Mouse (Mus musculus) embryonic facial prominence, embryonic 10.5 days (tissue): Measurements from ENCODE around the gene Trak2. TPM values are rescaled to one million over a fixed set of nuclear protein-coding genes. Genes with fewer than 3 reads are reported as not detected.

Source experiments
- DNase-seq: peaks from one replicate; pipeline ENCODE4 v3.0.0-alpha.2; 2017; ENCODE audit warnings: low spot score
- H3K27ac ChIP-seq: fragments of 300-500 bp; sonication (generic); replicated peaks from 2 replicates; pipeline ENCODE4 v1.5.1; 2016; ENCODE audit warnings: mild to moderate bottlenecking
- H3K27me3 ChIP-seq: fragments of 300-500 bp; sonication (generic); replicated peaks from 2 replicates; pipeline ENCODE4 v1.6.1; 2016; ENCODE audit warnings: low read depth, mild to moderate bottlenecking; ENCODE audit not compliant: poor library complexity, severe bottlenecking
- H3K36me3 ChIP-seq: fragments of 300-500 bp; sonication (generic); replicated peaks from 2 replicates; pipeline ENCODE4 v1.6.1; 2016; ENCODE audit warnings: mild to moderate bottlenecking, moderate library complexity
- H3K4me1 ChIP-seq: fragments of 300-500 bp; sonication (generic); 2 replicates; pipeline ENCODE4 v1.6.1; 2016
- H3K4me3 ChIP-seq: fragments of 300-500 bp; sonication (generic); 2 replicates; pipeline ENCODE4 v1.5.1; 2016; ENCODE audit warnings: mild to moderate bottlenecking, moderate library complexity
- H3K9me3 ChIP-seq: fragments of 300-500 bp; sonication (generic); 2 replicates; pipeline ENCODE4 v1.6.1; 2016; ENCODE audit warnings: mild to moderate bottlenecking
- WGBS: fragments of 180-500 bp; shearing (Covaris S2); methylation state at CpG from one replicate; pipeline ENCODE4 v1.1.7; 2016; 5-methylcytosine and 5-hydroxymethylcytosine counted together
- polyA plus RNA-seq: library from polyadenylated mRNA; unstranded; fragments of >200 nt; fragmentation: Nextera tagmentation; extraction: Ambion mirVana; gene quantifications from 2 replicates; pipeline ENCODE4 v1.2.1, GENCODE M21; 2016

The Trak2 gene
- polyA plus RNA-seq: 9.5 and 9.9 TPM in 2 replicates

DNA sequence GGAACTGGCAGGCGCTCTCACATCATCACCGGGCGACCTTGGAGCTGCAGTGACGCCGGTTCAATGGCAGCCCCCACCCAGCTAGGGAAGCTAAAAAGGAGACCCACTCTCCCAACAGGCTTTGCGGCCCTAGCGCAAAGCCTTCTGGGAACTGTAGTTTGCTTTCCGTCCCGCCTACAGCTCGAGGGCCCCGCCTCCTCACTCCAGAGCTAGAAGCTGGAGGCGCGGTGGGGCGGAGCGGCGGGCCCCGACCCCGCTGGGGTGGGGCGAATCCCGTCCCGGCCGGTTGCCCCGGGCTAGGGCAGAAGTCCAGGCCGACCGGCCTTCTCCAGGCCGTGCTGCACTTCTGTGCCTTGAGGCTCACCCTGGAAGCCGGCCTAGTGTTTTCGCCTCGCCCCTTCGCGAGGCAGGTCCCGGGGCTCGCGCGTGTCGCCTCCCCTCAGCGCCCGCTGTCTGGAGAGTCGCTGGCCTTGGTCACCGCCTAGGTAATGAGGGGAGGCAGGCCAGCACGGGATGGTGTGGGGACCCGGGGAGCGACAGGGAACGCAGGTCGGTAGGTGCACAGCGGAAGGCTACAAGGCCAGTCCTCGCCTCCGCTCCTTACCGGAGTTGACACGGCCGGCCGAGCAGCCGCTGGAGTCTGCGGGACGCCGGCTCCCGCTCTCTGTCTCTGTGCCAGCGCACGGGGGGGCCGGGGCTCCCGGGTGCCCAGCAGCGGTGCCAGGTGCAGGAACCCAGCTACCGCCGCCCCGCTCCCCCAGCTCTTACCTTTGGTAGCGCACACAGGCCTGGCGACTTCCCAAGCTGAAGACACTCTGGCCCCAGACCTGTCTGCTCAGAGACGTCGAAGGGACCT, at the start of gene Trak2, which contains the start of gene Stradb:
TSS of gene Trak2 (minus strand) at position 65 of the 856 bp plus-strand sequence.
TSS of gene Stradb (plus strand) at position 157 of the 856 bp plus-strand sequence.
- peak within 1 kb of the TSS; percentile 90 for H3K27ac ChIP-seq
- DNase-seq: peak; percentile 94

DNA sequence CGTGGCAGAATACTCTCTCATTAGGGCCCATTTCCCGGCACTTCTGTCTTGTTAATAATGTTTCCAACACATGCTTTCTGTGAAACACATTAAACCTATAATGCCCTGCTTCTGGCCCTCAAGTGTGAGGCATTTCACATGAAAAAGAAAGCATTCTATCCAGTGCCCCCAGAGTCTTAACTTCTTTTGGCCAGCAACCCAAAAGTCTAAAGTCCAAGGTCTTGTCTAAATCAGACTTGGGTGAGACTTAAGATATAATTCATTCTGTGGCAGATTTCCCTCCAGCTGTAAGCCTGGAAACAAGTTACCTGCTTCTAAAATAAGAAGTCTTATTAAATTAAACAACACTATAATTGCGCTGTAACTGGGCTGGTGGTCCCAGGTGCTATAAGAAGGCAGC, 48.3 kb upstream of the Trak2 start:
- Histone ChIP-seq H3K4me1 (no peaks in the 10 kb centered on the region), H3K36me3 (no peaks in the 10 kb centered on the region), H3K27ac (no peak overlapping the region), H3K4me3 (no peak overlapping the region), H3K27me3 (no peaks in the 10 kb centered on the region), H3K9me3 (no peaks in the 10 kb centered on the region)
- WGBS: 82% methylated on average over 3 of the region's 3 CpGs
- no peak for DNase-seq

More for the DNA sequence above, at the start of gene Trak2, which contains the start of gene Stradb:
- peaks cover 44% of the 10 kb centered on the region for H3K4me1 ChIP-seq
- H3K36me3 ChIP-seq: no peaks in the 10 kb centered on the region
- no peaks in the 10 kb centered on the region for H3K9me3 ChIP-seq
- H3K27me3 ChIP-seq: no peaks in the 10 kb centered on the region
- WGBS: under 1% methylated on average over 69 of the region's 69 CpGs
- peak within 1 kb of the TSS; percentile 83 for H3K4me3 ChIP-seq

- DNase-seq: no peak
These were observed 36.0 kb upstream of the Trak2 start for GRCm38 (mm10) chr1:59009250-59009649.

GRCm38 (mm10) chr1:58995313-58995712, 22.1 kb upstream of the Trak2 start:
- no peak for DNase-seq
- H3K4me1 ChIP-seq: no peaks in the 10 kb centered on the region
- no peak overlapping the region for H3K4me3 ChIP-seq
- H3K27ac ChIP-seq: no peak overlapping the region
- H3K27me3 ChIP-seq: no peaks in the 10 kb centered on the region
- 89% methylated on average over 5 of the region's 5 CpGs for WGBS
- H3K36me3 ChIP-seq: peaks cover 28% of the 10 kb centered on the region
- H3K9me3 ChIP-seq: no peaks in the 10 kb centered on the region

More at GRCm38 (mm10) chr1:59009250-59009649, 36.0 kb upstream of the Trak2 start:
- 46% methylated on average over 4 of the region's 4 CpGs for WGBS
- no peaks in the 10 kb centered on the region for H3K27me3 ChIP-seq
- no peak overlapping the region for H3K4me3 ChIP-seq
- H3K27ac ChIP-seq: no peak overlapping the region
- H3K9me3 ChIP-seq: no peaks in the 10 kb centered on the region
- no peaks in the 10 kb centered on the region for H3K4me1 ChIP-seq
- no peaks in the 10 kb centered on the region for H3K36me3 ChIP-seq

GRCm38 (mm10) chr1:58993723-58994122, 20.5 kb upstream of the Trak2 start:
- DNase-seq: no peak
- H3K36me3 ChIP-seq: peaks cover 28% of the 10 kb centered on the region
- no peaks in the 10 kb centered on the region for H3K9me3 ChIP-seq
- 38% methylated on average over 1 of the region's 1 CpGs for WGBS
- no peak overlapping the region for H3K27ac ChIP-seq
- H3K4me1 ChIP-seq: no peaks in the 10 kb centered on the region
- H3K27me3 ChIP-seq: no peaks in the 10 kb centered on the region
- H3K4me3 ChIP-seq: no peak overlapping the region

DNA sequence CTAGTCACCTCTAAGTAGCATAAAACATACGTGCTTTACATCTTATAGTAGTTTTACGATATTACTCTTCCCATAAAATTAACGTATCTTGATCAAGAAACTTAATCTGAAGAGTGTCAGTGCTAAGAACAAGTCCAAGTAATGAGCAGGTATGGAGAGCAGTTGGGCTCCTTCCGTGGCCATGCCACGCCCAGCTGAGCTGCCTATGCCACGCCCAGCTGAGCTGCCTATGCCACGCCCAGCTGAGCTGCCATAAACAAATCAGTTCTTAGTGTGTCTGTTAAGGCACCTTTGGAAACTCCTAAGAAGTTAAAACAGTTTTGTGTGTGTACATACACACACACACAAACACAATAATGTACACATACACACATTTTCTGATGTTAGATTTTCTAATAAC, 19.9 kb upstream of the Trak2 start:
- Histone ChIP-seq H3K27me3 (no peaks in the 10 kb centered on the region), H3K4me1 (no peaks in the 10 kb centered on the region), H3K36me3 (peaks cover 28% of the 10 kb centered on the region), H3K4me3 (no peak overlapping the region), H3K9me3 (no peaks in the 10 kb centered on the region), H3K27ac (no peak overlapping the region)
- whole genome bisulfite sequencing: 88% methylated on average over 7 of the region's 7 CpGs
- DNase-seq: no peak

DNA sequence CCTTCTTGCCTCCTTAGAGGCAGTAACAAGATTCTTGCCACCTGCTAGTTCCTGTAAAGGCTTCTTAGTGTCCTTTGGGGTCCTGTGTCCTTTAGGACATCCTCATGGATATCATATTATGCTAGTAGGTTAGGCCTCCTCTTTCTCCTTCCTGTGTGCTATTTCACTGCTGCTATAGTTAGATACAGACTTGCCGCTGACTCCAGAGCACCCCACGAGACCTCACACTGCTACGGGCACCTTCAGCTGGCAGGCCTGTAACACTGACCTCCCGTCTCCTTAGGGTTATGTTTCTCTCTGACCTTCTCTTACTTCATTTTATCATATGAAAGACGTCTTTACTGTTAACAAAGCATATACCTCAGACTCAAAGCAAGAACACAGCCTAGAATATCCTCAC, 11.4 kb upstream of the Trak2 start:
- no peaks in the 10 kb centered on the region for H3K9me3 ChIP-seq
- H3K4me1 ChIP-seq: no peaks in the 10 kb centered on the region
- H3K36me3 ChIP-seq: peaks cover 29% of the 10 kb centered on the region; the same call in 1 of the 2 replicates
- DNase-seq: no peak
- H3K27ac ChIP-seq: no peak overlapping the region
- H3K4me3 ChIP-seq: no peak overlapping the region
- 88% methylated on average over 5 of the region's 5 CpGs for WGBS
- H3K27me3 ChIP-seq: no peaks in the 10 kb centered on the region

DNA sequence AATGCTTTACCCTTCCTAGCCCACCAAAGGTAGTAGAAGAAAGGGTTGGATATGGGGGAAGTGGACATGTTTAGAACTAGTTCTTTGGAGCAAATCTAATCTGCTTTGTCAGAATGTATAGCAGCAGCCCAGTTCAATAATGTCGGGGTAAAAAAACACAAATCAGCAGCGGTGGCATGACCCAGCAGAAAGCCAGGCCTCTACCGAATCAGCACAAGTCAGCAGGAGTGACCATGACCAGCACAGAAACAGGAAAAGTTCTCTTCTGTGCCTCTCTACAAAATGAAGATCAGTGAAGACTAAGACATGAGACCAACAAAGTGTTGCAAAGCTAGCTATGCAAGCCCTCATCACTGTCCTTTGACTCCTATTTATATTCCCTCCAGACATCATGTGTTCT, 9.0 kb upstream of the Trak2 start:
- DNase-seq: no peak
- no peak overlapping the region for H3K4me3 ChIP-seq
- H3K27me3 ChIP-seq: no peaks in the 10 kb centered on the region
- peaks cover 29% of the 10 kb centered on the region; the same call in 1 of the 2 replicates for H3K36me3 ChIP-seq
- H3K9me3 ChIP-seq: no peaks in the 10 kb centered on the region
- no peak overlapping the region for H3K27ac ChIP-seq
- no peaks in the 10 kb centered on the region for H3K4me1 ChIP-seq
- WGBS: 87% methylated on average over 3 of the region's 3 CpGs

GRCm38 (mm10) chr1:58972851-58973365, 322 bp downstream of the Trak2 start:
- Histone ChIP-seq H3K27ac (peak overlapping the region; percentile 90), H3K36me3 (no peaks in the 10 kb centered on the region), H3K27me3 (no peaks in the 10 kb centered on the region), H3K4me1 (peaks cover 48% of the 10 kb centered on the region), H3K4me3 (peak overlapping the region; percentile 83), H3K9me3 (no peaks in the 10 kb centered on the region)
- DNase-seq: no peak
- WGBS: under 1% methylated on average over 28 of the region's 28 CpGs

GRCm38 (mm10) chr1:58971097-58971496, 2.1 kb downstream of the Trak2 start:
- H3K27me3 ChIP-seq: no peaks in the 10 kb centered on the region
- H3K27ac ChIP-seq: no peak overlapping the region
- DNase-seq: no peak
- peaks cover 51% of the 10 kb centered on the region for H3K4me1 ChIP-seq
- H3K4me3 ChIP-seq: no peak overlapping the region
- no peaks in the 10 kb centered on the region for H3K36me3 ChIP-seq
- 84% methylated on average over 6 of the region's 6 CpGs for WGBS
- H3K9me3 ChIP-seq: no peaks in the 10 kb centered on the region

DNA sequence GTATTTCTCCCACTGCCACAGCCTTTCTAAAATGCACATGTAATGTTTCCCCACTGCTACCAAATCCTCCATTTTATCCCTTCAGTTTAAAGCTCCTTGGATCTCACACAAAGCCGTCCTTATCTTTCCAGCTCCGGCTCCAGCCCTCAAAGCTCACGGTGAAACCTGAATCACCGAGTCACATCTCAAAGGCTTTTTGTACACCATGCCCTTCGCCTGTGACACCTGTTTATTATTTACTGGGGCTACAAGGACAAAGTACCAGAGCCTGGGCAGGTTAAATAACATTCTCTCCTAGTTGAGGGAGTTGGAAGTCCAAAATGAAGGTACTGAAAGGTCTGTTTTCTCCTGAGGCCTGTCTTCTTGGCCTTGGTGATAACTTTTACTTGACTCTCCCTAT, 3.2 kb downstream of the Trak2 start:
- Histone ChIP-seq H3K36me3 (no peaks in the 10 kb centered on the region), H3K9me3 (no peaks in the 10 kb centered on the region), H3K27ac (no peak overlapping the region), H3K4me3 (no peak overlapping the region), H3K4me1 (peaks cover 50% of the 10 kb centered on the region), H3K27me3 (no peaks in the 10 kb centered on the region)
- WGBS: 48% methylated on average over 5 of the region's 5 CpGs
- no peak for DNase-seq

GRCm38 (mm10) chr1:58967534-58967933, 5.7 kb downstream of the Trak2 start:
- Histone ChIP-seq H3K9me3 (no peaks in the 10 kb centered on the region), H3K4me3 (no peak overlapping the region), H3K27ac (no peak overlapping the region), H3K27me3 (no peaks in the 10 kb centered on the region), H3K36me3 (no peaks in the 10 kb centered on the region), H3K4me1 (peaks cover 44% of the 10 kb centered on the region)
- no peak for DNase-seq
- WGBS: 32% methylated on average over 4 of the region's 4 CpGs

DNA sequence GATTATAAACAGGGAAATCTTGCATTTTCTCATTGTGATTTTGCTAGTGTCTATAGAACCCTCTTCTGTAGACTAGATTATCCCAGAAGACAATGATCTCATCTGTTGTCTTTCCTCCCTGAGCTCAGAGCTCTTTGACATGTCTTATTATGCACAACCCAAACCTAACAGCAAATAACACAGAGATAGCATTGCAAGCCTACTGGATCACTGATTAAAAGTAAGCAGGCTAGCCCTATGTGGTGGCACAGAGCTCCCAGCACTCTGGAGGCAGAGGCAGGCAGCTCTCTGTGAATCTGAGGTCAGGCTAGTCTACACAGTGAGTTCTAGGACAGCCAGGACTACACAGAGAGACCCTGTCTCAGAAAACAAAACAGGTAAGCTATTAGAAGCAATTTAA, 10.4 kb downstream of the Trak2 start:
- Histone ChIP-seq H3K9me3 (no peaks in the 10 kb centered on the region), H3K4me1 (peaks cover 46% of the 10 kb centered on the region), H3K36me3 (no peaks in the 10 kb centered on the region), H3K27ac (no peak overlapping the region; the same call in 1 of the 2 replicates), H3K27me3 (no peaks in the 10 kb centered on the region), H3K4me3 (no peak overlapping the region)
- no peak for DNase-seq
